Mouse (Mus musculus) heart, embryonic 13.5 days (tissue): ENCODE results near the gene Gm10337. TPM values are rescaled to one million over a fixed set of nuclear protein-coding genes. Genes with fewer than 3 reads are reported as not detected.

Source experiments
- ATAC-seq: fragments of 200-750 bp; cut with Nextera tagmentation; 2 replicates; pipeline ENCODE4 v1.8.0; 2017; ENCODE audit warnings: moderate TSS enrichment; ENCODE audit not compliant: insufficient number of reproducible peaks, low FRiP score, low TSS enrichment; ENCODE audit errors: extremely low read depth
- H3K27ac ChIP-seq: fragments of 300-500 bp; sonication (generic); replicated peaks from 2 replicates; pipeline ENCODE4 v1.5.1; 2015; ENCODE audit warnings: moderate library complexity, mild to moderate bottlenecking, inconsistent platforms
- H3K27me3 ChIP-seq: fragments of 300-500 bp; sonication (generic); replicated peaks from 2 replicates; pipeline ENCODE4 v1.6.1; 2015; ENCODE audit warnings: mild to moderate bottlenecking, inconsistent platforms
- H3K36me3 ChIP-seq: fragments of 300-500 bp; sonication (generic); 2 replicates; pipeline ENCODE4 v1.6.1; 2015; ENCODE audit warnings: mild to moderate bottlenecking, inconsistent platforms
- H3K4me1 ChIP-seq: fragments of 300-500 bp; sonication (generic); 2 replicates; pipeline ENCODE4 v1.6.1; 2015; ENCODE audit warnings: inconsistent platforms
- H3K4me2 ChIP-seq: fragments of 300-500 bp; sonication (generic); 2 replicates; pipeline ENCODE4 v1.6.1; 2015; ENCODE audit warnings: inconsistent platforms, mild to moderate bottlenecking, moderate library complexity
- H3K4me3 ChIP-seq: fragments of 300-500 bp; sonication (generic); 2 replicates; pipeline ENCODE4 v1.5.1; 2015; ENCODE audit warnings: moderate library complexity, mild to moderate bottlenecking, inconsistent platforms
- H3K9ac ChIP-seq: fragments of 300-500 bp; sonication (generic); 2 replicates; pipeline ENCODE4 v1.6.1; 2015; ENCODE audit warnings: inconsistent platforms, mild to moderate bottlenecking, moderate library complexity
- H3K9me3 ChIP-seq: fragments of 300-500 bp; sonication (generic); 2 replicates; pipeline ENCODE4 v1.6.1; 2016; ENCODE audit warnings: inconsistent platforms
- WGBS: fragments of 180-500 bp; shearing (Covaris S2); methylation state at CpG from one replicate; pipeline ENCODE4 v1.1.7; 2015; ENCODE audit warnings: mixed read lengths; 5-methylcytosine and 5-hydroxymethylcytosine counted together
- polyA plus RNA-seq: library from polyadenylated mRNA; unstranded; fragments of >200 nt; fragmentation: Nextera tagmentation; extraction: Ambion mirVana; gene quantifications from 2 replicates; pipeline ENCODE4 v1.2.1, GENCODE M21; 2015

The Gm10337 gene
- polyA plus RNA-seq = 4.2 TPM in 1 of 2 replicates, not detected in the other

- no peak within 1 kb of the TSS for H3K9ac ChIP-seq
- no peaks in the 10 kb centered on the region for H3K9me3 ChIP-seq
- H3K27ac ChIP-seq = no peak within 1 kb of the TSS
- no peak within 1 kb of the TSS for H3K4me3 ChIP-seq
- H3K4me1 ChIP-seq = peaks cover 15% of the 10 kb centered on the region
- H3K4me2 ChIP-seq = no peak within 1 kb of the TSS
- 86% methylated on average over 1 of the region's 1 CpGs for WGBS
- H3K36me3 ChIP-seq = peaks cover 75% of the 10 kb centered on the region
- no peak for ATAC-seq
- H3K27me3 ChIP-seq = no peaks in the 10 kb centered on the region
These were observed at the start of gene Gm10337 for GRCm38 (mm10) chr15:102503447-102503846. TSS of gene Gm10337 (plus strand) at chr15:102503722.

DNA sequence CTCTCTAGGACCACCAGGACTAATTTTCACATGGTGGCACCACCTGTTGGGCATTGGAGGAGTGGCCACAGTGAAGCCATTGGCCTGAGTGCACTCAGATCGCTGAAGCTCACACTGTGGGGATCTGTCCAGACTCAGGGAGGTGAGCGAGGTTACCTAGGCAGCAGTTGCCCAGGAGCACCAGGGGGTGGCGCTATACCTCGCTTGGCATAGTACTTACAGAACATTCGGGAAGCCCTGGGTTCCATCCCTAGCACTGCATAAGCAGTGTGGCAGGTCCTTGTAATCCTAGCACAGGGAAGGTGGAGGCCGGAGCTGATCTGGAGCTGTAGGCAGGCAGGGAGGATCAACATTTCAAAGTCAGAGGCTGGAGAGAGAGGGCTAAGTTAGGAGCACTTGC lies 47.5 kb upstream of the Gm10337 start:
- no peak for ATAC-seq
- Histone ChIP-seq H3K4me3 (no peak overlapping the region), H3K4me1 (peaks cover 22% of the 10 kb centered on the region), H3K9me3 (no peaks in the 10 kb centered on the region), H3K27ac (no peak overlapping the region), H3K27me3 (no peaks in the 10 kb centered on the region), H3K36me3 (0 out of 2 replicates have a peak, but pooled peaks cover under 1% of the 10 kb centered on the region), H3K4me2 (no peak overlapping the region), H3K9ac (no peak overlapping the region)
- 36% methylated on average over 6 of the region's 6 CpGs for WGBS

DNA sequence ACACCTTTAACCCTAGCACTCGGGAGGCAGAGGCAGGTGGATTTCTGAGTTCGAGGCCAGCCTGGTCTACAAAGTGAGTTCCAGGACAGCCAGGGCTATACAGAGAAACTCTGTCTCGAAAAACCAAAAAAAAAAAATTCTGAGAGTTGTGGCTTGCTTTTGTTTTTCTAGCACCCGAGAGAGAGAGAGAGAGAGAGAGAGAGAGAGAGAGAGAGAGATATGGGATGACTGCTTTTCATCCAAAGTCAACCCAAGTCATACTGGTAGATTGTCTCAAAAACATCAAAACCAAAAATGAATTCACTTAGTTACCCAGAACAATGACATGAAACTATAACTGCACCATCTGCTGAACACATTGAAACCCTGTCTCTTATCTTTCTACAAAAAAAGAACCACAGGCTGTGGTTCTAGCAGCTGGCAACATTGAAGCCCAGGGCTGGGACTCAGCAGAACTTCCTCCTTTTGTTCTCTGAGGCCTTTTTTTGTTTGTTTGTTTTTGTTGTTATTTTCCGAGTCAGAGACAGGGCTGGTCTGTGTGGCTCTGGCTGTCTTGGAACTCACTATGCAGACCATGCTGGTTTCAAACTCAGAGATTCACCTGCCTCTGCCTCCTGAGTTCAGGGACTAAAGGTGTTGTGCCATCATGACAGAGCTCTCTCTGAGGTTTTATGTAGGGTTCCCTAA lies 45.3 kb upstream of the Gm10337 start:
- WGBS = 58% methylated on average over 5 of the region's 5 CpGs
- Histone ChIP-seq H3K9ac (peak overlapping the region; percentile 79; the same call in 1 of the 2 replicates), H3K4me1 (peaks cover 26% of the 10 kb centered on the region), H3K27ac (peak overlapping the region; percentile 68), H3K27me3 (no peaks in the 10 kb centered on the region), H3K9me3 (no peaks in the 10 kb centered on the region), H3K4me2 (peak overlapping the region; percentile 68), H3K36me3 (peaks cover 14% of the 10 kb centered on the region), H3K4me3 (peak overlapping the region; percentile 57)
- no peak for ATAC-seq

DNA sequence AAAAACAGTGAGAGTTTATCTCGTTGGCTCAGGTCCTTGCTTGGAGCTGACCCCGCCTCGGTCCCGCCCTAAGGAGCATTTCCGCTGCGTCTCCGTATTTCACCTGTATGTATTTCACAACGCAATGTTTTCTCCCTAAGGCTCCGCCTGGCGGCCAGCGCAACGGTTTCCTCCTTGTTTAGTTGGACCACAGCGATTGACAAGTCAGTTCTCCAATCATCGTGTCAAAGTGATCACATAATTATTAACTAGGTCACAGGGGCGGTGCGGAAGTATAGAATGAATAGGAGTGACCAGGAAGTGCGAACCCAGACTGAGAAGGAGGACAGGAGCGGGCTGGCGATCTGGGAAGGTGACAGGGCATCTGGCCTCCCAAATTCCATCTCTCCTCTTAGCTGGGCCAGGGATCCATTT lies 44.6 kb upstream of the Gm10337 start, which contains the start of gene Prr13:
Prr13 (plus strand) TSS at position 125 of the 414 bp plus-strand sequence.
- Histone ChIP-seq H3K4me1 (peaks cover 26% of the 10 kb centered on the region), H3K27ac (peak within 1 kb of the TSS; percentile 68), H3K27me3 (no peaks in the 10 kb centered on the region), H3K4me2 (peak within 1 kb of the TSS; percentile 68), H3K9ac (peak within 1 kb of the TSS; percentile 79), H3K4me3 (peak within 1 kb of the TSS; percentile 57), H3K36me3 (peaks cover 22% of the 10 kb centered on the region), H3K9me3 (no peaks in the 10 kb centered on the region)
- whole genome bisulfite sequencing = under 1% methylated on average over 19 of the region's 19 CpGs
- ATAC-seq = peak; percentile 62

DNA sequence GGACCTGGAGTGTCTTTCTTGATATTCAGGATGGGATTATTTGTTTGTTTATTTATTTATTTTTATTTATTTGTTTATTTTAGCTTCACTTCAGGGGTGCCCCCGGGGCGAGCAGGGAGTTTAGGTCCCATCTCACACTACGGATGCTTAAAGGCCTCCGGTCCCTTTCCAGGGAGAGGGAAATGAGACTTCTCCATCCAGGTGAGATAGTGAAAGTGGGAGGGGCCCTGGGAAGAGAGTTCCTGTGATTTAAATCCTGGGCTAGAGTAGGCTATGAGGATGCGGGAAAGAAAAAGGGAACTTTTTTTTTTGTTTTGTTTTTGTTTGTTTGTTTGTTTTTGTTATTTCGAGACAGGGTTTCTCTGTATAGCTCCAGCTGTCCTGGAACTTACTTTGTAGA lies 44.1 kb upstream of the Gm10337 start:
- no peaks in the 10 kb centered on the region for H3K9me3 ChIP-seq
- peak overlapping the region; percentile 79 for H3K9ac ChIP-seq
- peaks cover 26% of the 10 kb centered on the region for H3K4me1 ChIP-seq
- peak overlapping the region; percentile 64 for H3K27ac ChIP-seq
- peak overlapping the region; percentile 68 for H3K4me2 ChIP-seq
- 31% methylated on average over 6 of the region's 6 CpGs for WGBS
- H3K4me3 ChIP-seq = peak overlapping the region; percentile 57
- peaks cover 24% of the 10 kb centered on the region for H3K36me3 ChIP-seq
- ATAC-seq = no peak
- H3K27me3 ChIP-seq = no peaks in the 10 kb centered on the region

- peak overlapping the region; percentile 57 for H3K4me3 ChIP-seq
- peak overlapping the region; percentile 68 for H3K4me2 ChIP-seq
- no peaks in the 10 kb centered on the region for H3K9me3 ChIP-seq
- no peak for ATAC-seq
- WGBS = 40% methylated on average over 5 of the region's 5 CpGs
- peak overlapping the region; percentile 64 for H3K27ac ChIP-seq
- H3K4me1 ChIP-seq = peaks cover 26% of the 10 kb centered on the region
- H3K9ac ChIP-seq = peak overlapping the region; percentile 79; the same call in 1 of the 2 replicates
- no peaks in the 10 kb centered on the region for H3K27me3 ChIP-seq
- H3K36me3 ChIP-seq = peaks cover 24% of the 10 kb centered on the region
These were observed 43.7 kb upstream of the Gm10337 start for GRCm38 (mm10) chr15:102459847-102460246.

- H3K27me3 ChIP-seq = no peaks in the 10 kb centered on the region
- ATAC-seq = no peak
- WGBS = 65% methylated on average over 12 of the region's 12 CpGs
- H3K9ac ChIP-seq = peak overlapping the region; percentile 79
- H3K4me1 ChIP-seq = peaks cover 26% of the 10 kb centered on the region
- H3K27ac ChIP-seq = peak overlapping the region; percentile 64
- H3K4me2 ChIP-seq = peak overlapping the region; percentile 68
- peaks cover 24% of the 10 kb centered on the region for H3K36me3 ChIP-seq
- H3K4me3 ChIP-seq = peak overlapping the region; percentile 57
- no peaks in the 10 kb centered on the region for H3K9me3 ChIP-seq
These were observed 43.1 kb upstream of the Gm10337 start for GRCm38 (mm10) chr15:102460409-102460808.

GRCm38 (mm10) chr15:102460971-102461370 lies 42.6 kb upstream of the Gm10337 start:
- Histone ChIP-seq H3K4me3 (peak overlapping the region; percentile 57), H3K4me2 (peak overlapping the region; percentile 68), H3K27ac (peak overlapping the region; percentile 64), H3K36me3 (peaks cover 24% of the 10 kb centered on the region), H3K9me3 (no peaks in the 10 kb centered on the region), H3K27me3 (no peaks in the 10 kb centered on the region), H3K9ac (peak overlapping the region; percentile 79), H3K4me1 (peaks cover 26% of the 10 kb centered on the region)
- WGBS = 43% methylated on average over 4 of the region's 4 CpGs
- ATAC-seq = no peak

GRCm38 (mm10) chr15:102461430-102462075 lies 42.0 kb upstream of the Gm10337 start:
- Histone ChIP-seq H3K4me1 (peaks cover 26% of the 10 kb centered on the region), H3K27me3 (no peaks in the 10 kb centered on the region), H3K9me3 (no peaks in the 10 kb centered on the region), H3K4me3 (peak overlapping the region; percentile 57), H3K36me3 (peaks cover 24% of the 10 kb centered on the region), H3K9ac (peak overlapping the region; percentile 79), H3K27ac (peak overlapping the region; percentile 64), H3K4me2 (peak overlapping the region; percentile 68)
- no peak for ATAC-seq
- 75% methylated on average over 9 of the region's 9 CpGs for WGBS

- H3K9ac ChIP-seq = no peak overlapping the region
- H3K4me3 ChIP-seq = no peak overlapping the region
- ATAC-seq = no peak
- no peak overlapping the region for H3K27ac ChIP-seq
- H3K36me3 ChIP-seq = peaks cover 30% of the 10 kb centered on the region
- H3K4me2 ChIP-seq = no peak overlapping the region
- no peaks in the 10 kb centered on the region for H3K27me3 ChIP-seq
- H3K4me1 ChIP-seq = peaks cover 22% of the 10 kb centered on the region
- no peaks in the 10 kb centered on the region for H3K9me3 ChIP-seq
These were observed 39.9 kb upstream of the Gm10337 start for GRCm38 (mm10) chr15:102463666-102464065.

DNA sequence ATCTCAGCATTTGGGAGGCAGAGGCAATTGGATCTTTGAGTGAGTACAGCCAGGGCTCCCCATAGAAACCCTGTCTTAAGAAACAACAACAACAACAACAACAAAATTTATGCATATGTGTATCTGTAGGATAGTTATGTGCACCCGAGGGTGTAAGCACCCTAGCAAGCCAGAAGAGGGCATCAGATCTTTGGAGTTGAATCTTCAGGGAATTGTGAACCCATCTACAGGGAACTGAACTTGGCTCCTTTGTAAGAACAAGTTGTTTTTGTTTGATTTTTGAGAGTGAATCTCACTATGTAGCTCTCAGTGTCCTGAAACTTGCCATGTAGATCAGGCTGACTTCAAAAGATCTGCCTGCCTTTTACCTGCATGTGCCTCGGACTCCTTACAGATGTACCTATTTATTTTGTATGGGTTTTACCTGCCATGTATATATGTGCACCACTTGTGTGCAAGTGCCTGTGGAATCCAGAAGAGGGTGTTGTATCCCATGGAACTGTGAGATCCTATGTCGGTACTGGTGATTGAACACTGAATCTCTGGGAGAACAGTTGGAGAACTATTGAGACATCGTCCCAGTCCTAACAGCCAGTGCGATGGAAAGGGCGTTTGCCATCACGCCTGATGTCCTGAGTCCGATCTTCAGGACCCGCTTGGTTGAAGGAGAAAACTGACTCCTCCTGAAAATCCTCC lies 34.7 kb upstream of the Gm10337 start:
- no peak for ATAC-seq
- no peak overlapping the region for H3K27ac ChIP-seq
- no peaks in the 10 kb centered on the region for H3K9me3 ChIP-seq
- no peak overlapping the region for H3K9ac ChIP-seq
- peaks cover 19% of the 10 kb centered on the region for H3K4me1 ChIP-seq
- no peak overlapping the region for H3K4me2 ChIP-seq
- no peaks in the 10 kb centered on the region for H3K27me3 ChIP-seq
- H3K36me3 ChIP-seq = peaks cover 22% of the 10 kb centered on the region
- H3K4me3 ChIP-seq = no peak overlapping the region
- 93% methylated on average over 9 of the region's 9 CpGs for WGBS
